Mouse (Mus musculus) myocyte (in vitro differentiated cells): ENCODE data around the gene Ppp1r14a. TPM values are rescaled to one million over a fixed set of nuclear protein-coding genes. Genes with fewer than 3 reads are reported as not detected.

Experiments
- H3K27me3 ChIP-seq: one replicate; pipeline ENCODE4 v1.6.1; 2011; ENCODE audit not compliant: control insufficient read depth, insufficient read depth, insufficient read length
- H3K36me3 ChIP-seq: one replicate; pipeline ENCODE4 v1.6.1; 2011; ENCODE audit not compliant: control insufficient read depth, insufficient read depth
- H3K4me2 ChIP-seq: one replicate; pipeline ENCODE4 v1.6.1; 2011; ENCODE audit warnings: low read depth, control low read depth
- H3K4me3 ChIP-seq: one replicate; pipeline ENCODE4 v1.5.1; 2011; ENCODE audit warnings: mild to moderate bottlenecking, control low read depth, moderate library complexity
- H3K79me2 ChIP-seq: one replicate; pipeline ENCODE4 v1.6.1; 2011; ENCODE audit not compliant: control insufficient read depth, insufficient read depth
- H3ac ChIP-seq: one replicate; pipeline ENCODE4 v1.6.1; 2011; ENCODE audit not compliant: control insufficient read depth, insufficient read length
- CEBPB ChIP-seq: IDR thresholded peaks from 2 replicates; pipeline ENCODE4 v1.6.1; 2011; ENCODE audit warnings: mild to moderate bottlenecking, moderate library complexity; ENCODE audit not compliant: poor library complexity, insufficient read depth, severe bottlenecking
- E2F4 ChIP-seq: IDR thresholded peaks from one replicate; pipeline ENCODE4 v1.6.1; 2011; ENCODE audit warnings: mild to moderate bottlenecking, control low read depth, moderate library complexity; ENCODE audit not compliant: insufficient read depth
- MAX ChIP-seq: IDR thresholded peaks from one replicate; pipeline ENCODE4 v1.6.1; 2011; ENCODE audit warnings: low read depth, mild to moderate bottlenecking, control low read depth
- MYOD1 ChIP-seq, 3 experiments: IDR thresholded peaks; one replicate each; pipeline ENCODE4 v1.6.1; 2011; ENCODE audit warnings: control low read depth in 2 of 3, low read depth in 2 of 3, mild to moderate bottlenecking in 2 of 3, moderate library complexity in 1 of 3; ENCODE audit not compliant: insufficient read length in 2 of 3, control insufficient read depth in 1 of 3
- MYOG ChIP-seq, 3 experiments: IDR thresholded peaks; one replicate each; pipeline ENCODE4 v1.6.1; 2011; ENCODE audit warnings: control low read depth in 2 of 3, low read depth in 2 of 3, mild to moderate bottlenecking in 2 of 3; ENCODE audit not compliant: insufficient read length in 2 of 3, control insufficient read depth in 1 of 3, insufficient read depth in 1 of 3
- POLR2A ChIP-seq: IDR thresholded peaks from one replicate; pipeline ENCODE4 v1.6.1; 2011; ENCODE audit warnings: low read depth, mild to moderate bottlenecking, control low read depth, moderate library complexity; ENCODE audit not compliant: insufficient read length
- POLR2AphosphoS2 ChIP-seq: IDR thresholded peaks from one replicate; pipeline ENCODE4 v1.6.1; 2011; ENCODE audit warnings: low read depth, control low read depth; ENCODE audit not compliant: insufficient read length
- REST ChIP-seq: IDR thresholded peaks from one replicate; pipeline ENCODE4 v1.6.1; 2011; ENCODE audit warnings: mild to moderate bottlenecking, control low read depth, moderate library complexity; ENCODE audit not compliant: insufficient read depth, insufficient read length
- SRF ChIP-seq: IDR thresholded peaks from one replicate; pipeline ENCODE4 v1.6.1; 2011; ENCODE audit warnings: low read depth; ENCODE audit not compliant: control insufficient read depth, insufficient read length
- TCF12 ChIP-seq: IDR thresholded peaks from one replicate; pipeline ENCODE4 v1.6.1; 2011; ENCODE audit warnings: mild to moderate bottlenecking, control low read depth; ENCODE audit not compliant: poor library complexity, insufficient read depth, severe bottlenecking
- TCF3 ChIP-seq: IDR thresholded peaks from one replicate; pipeline ENCODE4 v1.6.1; 2011; ENCODE audit warnings: low read depth, control low read depth; ENCODE audit not compliant: insufficient read length
- USF1 ChIP-seq: IDR thresholded peaks from one replicate; pipeline ENCODE4 v1.6.1; 2011; ENCODE audit warnings: low read depth, mild to moderate bottlenecking, control low read depth, moderate library complexity
- polyA plus RNA-seq: library from polyadenylated mRNA; unstranded; fragments of >200 nt; fragmentation: generic; extraction: Trizol; gene quantifications from one replicate; pipeline ENCODE4 v1.2.1, GENCODE M21; 2012; ENCODE audit warnings: missing spikeins

Gene Ppp1r14a
- polyA plus RNA-seq, 1 experiment = 0.35 TPM

DNA sequence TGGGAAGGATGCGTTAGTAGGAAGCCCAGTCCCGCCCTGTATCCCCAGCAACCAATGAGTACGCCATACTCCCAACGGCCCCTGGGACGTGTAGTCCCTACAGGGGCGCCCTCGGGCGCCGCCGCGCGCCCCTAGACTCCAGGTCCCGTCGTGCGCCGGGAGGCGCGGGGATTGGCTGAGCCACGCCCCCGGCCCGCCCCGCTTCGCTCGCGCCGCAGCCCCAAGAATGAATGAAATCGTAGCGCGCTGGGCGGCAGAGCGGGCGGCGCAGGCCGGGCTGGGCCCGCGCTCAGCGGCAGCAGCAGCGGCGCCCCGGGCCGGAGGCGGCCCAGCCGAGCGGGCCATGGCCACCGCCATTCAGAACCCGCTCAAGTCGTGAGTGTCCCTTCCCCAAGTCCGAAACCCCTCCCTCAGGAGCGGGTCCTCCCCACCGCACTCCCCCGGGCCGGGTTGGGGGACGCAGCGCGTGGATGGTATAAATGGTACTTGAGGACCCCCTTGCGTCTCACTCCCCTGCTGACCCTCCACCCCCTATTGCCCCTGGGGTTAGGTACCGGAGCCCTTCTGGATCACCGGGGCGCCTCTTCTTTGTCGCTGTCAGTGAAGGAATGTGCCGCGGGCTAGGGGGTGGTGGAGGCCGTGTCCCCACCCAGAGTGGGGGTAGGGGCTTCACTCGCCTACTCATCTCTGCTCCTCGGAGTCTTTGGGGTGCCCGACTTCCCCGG, 14.8 kb downstream of the Ppp1r14a start, which contains the start of gene Dpf1:
TSS of gene Dpf1 (plus strand) at position 214 of the 725 bp plus-strand sequence.
- peak within 1 kb of the TSS; percentile 26 for H3K4me3 ChIP-seq
- H3K79me2 ChIP-seq = no peaks in the 10 kb centered on the region
- H3K27me3 ChIP-seq = no peaks in the 10 kb centered on the region
- peak within 1 kb of the TSS; percentile 92 for H3K4me2 ChIP-seq
- H3ac ChIP-seq = no peak within 1 kb of the TSS
- no peaks in the 10 kb centered on the region for H3K36me3 ChIP-seq
- TF ChIP-seq TCF3 (no peak), MYOG (IDR thresholded peaks at IDR 0.05; ENCODE audit: control insufficient read depth in 1 of 3, insufficient read depth in 1 of 3, insufficient read length in 2 of 3, low read depth in 2 of 3) (no peak), POLR2A (peak; percentile 43), CEBPB (no peak), POLR2AphosphoS2 (no peak), SRF (no peak), MAX (no peak), TCF12 (no peak), E2F4 (peak; percentile 36), MYOD1 (IDR thresholded peaks at IDR 0.05; ENCODE audit: control insufficient read depth in 1 of 3, insufficient read length in 2 of 3, low read depth in 2 of 3) (no peak)

DNA sequence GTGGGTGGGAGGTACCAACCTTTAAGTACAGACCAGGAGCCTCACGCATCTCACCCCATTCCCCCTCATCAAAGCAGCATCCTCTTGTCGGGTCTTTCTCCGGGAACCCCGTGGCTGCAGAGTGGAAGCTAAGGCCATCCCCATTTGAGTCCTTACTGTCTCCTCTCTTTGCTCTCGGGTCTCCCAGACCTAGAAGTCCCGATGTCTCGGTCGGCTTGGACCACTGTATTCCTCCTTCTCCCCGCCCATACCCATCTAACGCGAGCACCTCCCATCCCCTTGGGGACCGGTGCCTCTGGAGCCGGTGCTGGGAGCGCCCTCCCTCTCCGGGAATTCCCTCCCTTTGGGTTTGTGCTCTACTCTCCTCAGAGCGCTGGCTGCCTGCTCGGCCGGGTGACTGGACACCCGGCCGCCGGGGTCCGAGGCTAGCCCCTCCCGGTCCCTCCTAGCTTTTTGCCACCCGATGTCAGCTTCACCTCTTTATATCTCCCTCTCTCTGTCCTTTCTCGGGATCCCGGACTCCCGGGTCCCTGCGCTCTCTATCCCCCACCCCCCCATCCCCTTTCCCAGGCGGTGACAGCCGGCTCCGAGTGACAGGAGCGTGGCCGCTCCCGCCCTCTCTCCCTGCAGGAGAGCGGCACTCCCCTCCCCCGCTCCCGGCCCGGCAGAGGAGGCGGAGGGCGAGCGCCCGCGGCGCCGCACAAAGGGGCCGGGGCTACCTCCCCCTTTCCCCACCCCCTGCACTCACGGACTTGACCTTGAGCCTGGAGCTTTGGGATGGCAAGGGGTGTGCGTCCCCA, 15.6 kb downstream of the Ppp1r14a start:
- no peaks in the 10 kb centered on the region for H3K27me3 ChIP-seq
- H3K79me2 ChIP-seq = no peaks in the 10 kb centered on the region
- no peak for TF ChIP-seq MYOD1 (IDR thresholded peaks at IDR 0.05; ENCODE audit: control insufficient read depth in 1 of 3, insufficient read length in 2 of 3, low read depth in 2 of 3)
- TF ChIP-seq TCF3 = no peak
- TF ChIP-seq SRF = no peak
- no peak for TF ChIP-seq MAX
- no peak for TF ChIP-seq MYOG (IDR thresholded peaks at IDR 0.05; ENCODE audit: control insufficient read depth in 1 of 3, insufficient read depth in 1 of 3, insufficient read length in 2 of 3, low read depth in 2 of 3)
- TF ChIP-seq E2F4 = no peak
- TF ChIP-seq REST = no peak
- TF ChIP-seq USF1 = no peak
- TF ChIP-seq POLR2A = no peak
- no peak for TF ChIP-seq CEBPB
- TF ChIP-seq TCF12 = no peak
- TF ChIP-seq POLR2AphosphoS2 = no peak
- H3K4me2 ChIP-seq = peak overlapping the region; percentile 92
- no peaks in the 10 kb centered on the region for H3K36me3 ChIP-seq
- no peak overlapping the region for H3ac ChIP-seq
- H3K4me3 ChIP-seq = peak overlapping the region; percentile 26

DNA sequence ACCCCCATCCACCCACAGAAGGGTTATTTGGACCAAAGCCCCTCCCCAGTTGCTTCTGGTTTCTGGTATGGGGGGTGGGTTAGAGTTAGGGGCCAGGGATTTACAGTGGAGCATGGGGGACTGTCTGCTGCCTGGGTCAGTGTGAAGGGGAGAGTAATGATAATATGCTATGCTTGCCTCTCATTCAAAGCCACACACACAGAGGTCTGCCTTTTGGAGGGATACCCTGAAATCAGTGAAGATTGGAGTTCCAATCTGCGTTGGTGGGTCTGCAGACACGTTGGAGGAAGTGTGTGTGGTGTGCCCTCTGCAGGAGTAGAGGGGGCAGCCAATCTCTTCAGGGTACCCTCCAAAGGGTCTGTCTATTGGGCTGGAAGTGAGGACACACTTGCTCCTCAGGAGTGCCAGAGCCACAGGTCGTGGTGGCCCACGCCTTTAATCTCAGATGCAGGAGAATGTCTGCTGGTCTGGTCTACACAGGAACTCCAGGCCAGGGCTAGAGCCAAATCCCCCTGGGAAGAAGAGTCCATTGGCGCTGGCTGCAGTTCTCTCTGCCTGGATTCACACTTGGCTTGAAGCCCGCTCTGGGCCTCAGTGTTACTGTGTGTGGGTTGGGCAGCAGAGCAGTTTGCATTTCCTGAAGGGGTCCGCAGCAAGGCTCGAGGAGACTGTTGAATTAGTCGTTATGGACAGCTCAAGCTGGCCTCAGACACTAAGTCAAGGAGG, 16.3 kb downstream of the Ppp1r14a start:
- no peak for TF ChIP-seq REST
- TF ChIP-seq USF1 = no peak
- no peak for TF ChIP-seq POLR2A
- no peak for TF ChIP-seq CEBPB
- TF ChIP-seq MAX = no peak
- TF ChIP-seq MYOG (IDR thresholded peaks at IDR 0.05; ENCODE audit: control insufficient read depth in 1 of 3, insufficient read depth in 1 of 3, insufficient read length in 2 of 3, low read depth in 2 of 3) = no peak
- no peak for TF ChIP-seq SRF
- TF ChIP-seq E2F4 = no peak
- TF ChIP-seq TCF12 = no peak
- no peak for TF ChIP-seq TCF3
- no peak for TF ChIP-seq MYOD1 (IDR thresholded peaks at IDR 0.05; ENCODE audit: control insufficient read depth in 1 of 3, insufficient read length in 2 of 3, low read depth in 2 of 3)
- TF ChIP-seq POLR2AphosphoS2 = no peak
- Histone ChIP-seq H3K79me2 (no peaks in the 10 kb centered on the region), H3K4me3 (peak overlapping the region; percentile 26), H3K36me3 (no peaks in the 10 kb centered on the region), H3ac (no peak overlapping the region), H3K4me2 (peak overlapping the region; percentile 92), H3K27me3 (no peaks in the 10 kb centered on the region)

DNA sequence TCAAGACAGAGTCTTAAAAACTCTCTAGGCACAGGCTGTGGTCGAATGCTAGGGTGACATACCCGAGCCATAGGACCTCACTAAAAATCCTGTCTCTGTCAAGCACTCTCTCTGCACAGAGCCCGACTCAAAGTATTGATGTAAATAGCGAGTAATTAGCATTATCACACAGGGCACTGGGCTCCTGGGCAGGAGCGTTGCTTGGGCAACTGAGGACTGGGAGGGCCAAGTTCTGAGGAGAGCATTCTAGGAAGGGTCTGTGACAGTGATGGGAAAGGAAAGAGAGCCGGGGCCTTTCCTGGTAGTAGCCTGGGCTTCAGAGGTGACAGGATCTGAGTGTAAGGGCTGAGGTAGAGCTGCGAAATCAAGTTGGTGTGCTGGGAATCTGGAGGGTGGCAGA, 17.0 kb downstream of the Ppp1r14a start:
- TF ChIP-seq CEBPB (no peak), MYOD1 (IDR thresholded peaks at IDR 0.05; ENCODE audit: control insufficient read depth in 1 of 3, insufficient read length in 2 of 3, low read depth in 2 of 3) (no peak), TCF12 (no peak), MYOG (IDR thresholded peaks at IDR 0.05; ENCODE audit: control insufficient read depth in 1 of 3, insufficient read depth in 1 of 3, insufficient read length in 2 of 3, low read depth in 2 of 3) (no peak), REST (no peak), TCF3 (no peak), E2F4 (no peak), POLR2A (no peak), USF1 (no peak), POLR2AphosphoS2 (no peak), SRF (no peak), MAX (no peak)

More for the DNA sequence above, 17.0 kb downstream of the Ppp1r14a start:
- Histone ChIP-seq H3K4me2 (no peak overlapping the region), H3K36me3 (no peaks in the 10 kb centered on the region), H3K4me3 (no peak overlapping the region), H3K79me2 (no peaks in the 10 kb centered on the region), H3K27me3 (no peaks in the 10 kb centered on the region), H3ac (no peak overlapping the region)
